Mouse (Mus musculus) heart, postnatal 36 days (tissue): ENCODE results near the gene Dph3. TPM values are rescaled to one million over a fixed set of nuclear protein-coding genes. Genes with fewer than 3 reads are reported as not detected.
"Not testable (repeated sequence)": the region's sequence is repeated elsewhere in the genome, so short reads cannot be mapped to it uniquely, and the experiment has no call there.

ENCODE experiments used
- DNase-seq, 2 experiments: peaks; one replicate each; pipeline ENCODE4 v3.0.0; 2021 to 2022
- intact Hi-C: fragments of 180-260 bp; cut with DNase I; formaldehyde crosslinking; loops from one replicate; pipeline ENCODE4 v1.15.1; 2025
- total RNA-seq, 2 experiments: library from RNA; stranded (reverse); gene quantifications; 2 replicates each; pipeline ENCODE4 v1.2.3; 2021

Gene Dph3
- total RNA-seq, 2 experiments from 2014 or later = 83.9 to 94.1 TPM

DNA sequence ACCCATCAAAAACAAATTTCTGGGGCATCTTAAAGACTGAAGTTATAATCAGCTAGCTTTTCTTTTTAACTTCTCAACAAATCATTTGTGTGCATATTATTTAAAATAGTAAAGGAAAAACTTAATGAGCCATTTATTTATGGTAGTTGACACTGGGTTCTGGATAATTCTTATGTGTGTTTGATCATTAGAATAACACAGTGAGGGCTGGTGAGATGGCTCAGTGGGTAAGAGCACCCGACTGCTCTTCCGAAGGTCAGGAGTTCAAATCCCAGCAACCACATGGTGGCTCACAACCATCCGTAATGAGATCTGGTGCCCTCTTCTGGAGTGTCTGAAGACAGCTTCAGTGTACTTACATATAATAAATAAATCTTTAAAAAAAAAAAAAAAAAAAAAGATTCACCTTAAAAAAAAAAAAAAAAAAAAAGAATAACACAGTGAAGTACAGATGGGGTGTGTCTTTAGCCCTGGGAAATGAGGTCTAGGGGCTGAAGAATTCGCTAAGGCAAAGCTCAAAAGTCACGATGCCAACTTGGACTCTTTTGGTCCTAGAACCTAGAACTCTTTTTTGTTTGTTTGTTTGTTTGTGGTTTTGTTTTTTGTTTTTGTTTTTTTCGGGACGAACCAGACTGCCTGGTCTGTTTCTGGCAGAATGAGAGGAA, 2.2 kb upstream of the Dph3 start:
- intact Hi-C loops = loop anchor here (10.0 kb wide), 2 partner anchors 833 to 873 kb away; partner anchors contain the start of genes Bap1, Nisch, Phf7 and Sema3g
- not testable (repeated sequence) for DNase-seq

- DNase-seq = no peak
- intact Hi-C loops = loop anchor here (10.0 kb wide), 2 partner anchors 831 to 871 kb away; partner anchors contain the start of genes Bap1, Nisch, Phf7 and Sema3g
Measured at GRCm38 (mm10) chr14:32086226-32086625, 697 bp upstream of the Dph3 start.

GRCm38 (mm10) chr14:32084761-32085485, 606 bp downstream of the Dph3 start, which contains the start of gene Oxnad1:
Oxnad1 (plus strand) TSS chr14:32085374.
- intact Hi-C loops = loop anchor here (2.0 to 10.0 kb wide), 4 partner anchors 74 to 870 kb away; partner anchors contain the start of genes Bap1, Btd, Gm49387 and Hacl1
- DNase-seq = no peak

- intact Hi-C loops = loop anchor here (5.0 to 10.0 kb wide), 3 partner anchors 441 to 869 kb away; partner anchors contain the start of genes Bap1, Btd, Gm49387 and Hacl1
Measured at GRCm38 (mm10) chr14:32083466-32083865, 2.1 kb downstream of the Dph3 start.

DNA sequence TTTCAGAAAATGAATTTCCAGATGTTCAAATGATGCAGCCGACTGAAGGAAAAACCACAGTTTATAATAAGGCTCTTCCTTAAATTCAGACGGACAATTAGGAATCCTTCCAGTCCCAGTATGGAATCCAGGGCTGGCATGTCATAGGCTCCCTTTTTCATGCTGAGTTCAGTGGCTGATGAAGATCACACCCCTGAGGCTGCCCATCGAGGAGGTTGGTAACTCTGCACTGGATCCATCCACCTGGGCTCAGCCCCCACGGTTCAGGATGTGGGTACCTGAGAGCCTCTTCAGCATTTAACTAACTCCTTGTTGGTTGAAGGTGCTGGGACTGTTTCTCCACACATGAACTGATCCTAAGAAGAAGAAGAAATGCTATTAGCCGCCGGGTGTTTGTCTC, 2.6 kb downstream of the Dph3 start:
- DNase-seq = no peak
- intact Hi-C loops = loop anchor here (5.0 to 10.0 kb wide), 3 partner anchors 441 to 868 kb away; partner anchors contain the start of genes Bap1, Btd, Gm49387 and Hacl1

More at GRCm38 (mm10) chr14:32083466-32083865, 2.1 kb downstream of the Dph3 start:
- DNase-seq = no peak

DNA sequence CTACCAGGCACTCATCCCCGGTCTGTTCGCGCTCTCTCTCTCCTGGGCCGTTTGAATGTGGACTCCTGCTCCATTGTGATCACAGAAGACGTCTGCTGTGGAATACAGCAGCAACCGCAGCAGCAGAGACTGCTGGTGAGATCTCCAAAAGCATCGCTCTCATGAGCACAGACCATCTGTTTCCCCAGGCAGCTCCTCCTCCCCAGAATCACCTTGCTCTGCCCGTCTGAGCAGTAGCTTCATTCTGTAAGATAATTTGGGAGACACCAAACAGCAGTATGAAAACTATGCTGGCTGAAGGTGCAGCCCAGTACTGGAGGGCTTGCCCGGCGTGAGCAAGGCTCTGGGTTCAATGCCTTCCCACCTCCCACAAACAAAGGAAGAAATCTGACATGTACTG, 4.5 kb downstream of the Dph3 start:
- no peak for DNase-seq
- intact Hi-C loops = loop anchor here (5.0 to 10.0 kb wide), 3 partner anchors 439 to 866 kb away; partner anchors contain the start of genes Bap1, Btd, Gm49387 and Hacl1

DNA sequence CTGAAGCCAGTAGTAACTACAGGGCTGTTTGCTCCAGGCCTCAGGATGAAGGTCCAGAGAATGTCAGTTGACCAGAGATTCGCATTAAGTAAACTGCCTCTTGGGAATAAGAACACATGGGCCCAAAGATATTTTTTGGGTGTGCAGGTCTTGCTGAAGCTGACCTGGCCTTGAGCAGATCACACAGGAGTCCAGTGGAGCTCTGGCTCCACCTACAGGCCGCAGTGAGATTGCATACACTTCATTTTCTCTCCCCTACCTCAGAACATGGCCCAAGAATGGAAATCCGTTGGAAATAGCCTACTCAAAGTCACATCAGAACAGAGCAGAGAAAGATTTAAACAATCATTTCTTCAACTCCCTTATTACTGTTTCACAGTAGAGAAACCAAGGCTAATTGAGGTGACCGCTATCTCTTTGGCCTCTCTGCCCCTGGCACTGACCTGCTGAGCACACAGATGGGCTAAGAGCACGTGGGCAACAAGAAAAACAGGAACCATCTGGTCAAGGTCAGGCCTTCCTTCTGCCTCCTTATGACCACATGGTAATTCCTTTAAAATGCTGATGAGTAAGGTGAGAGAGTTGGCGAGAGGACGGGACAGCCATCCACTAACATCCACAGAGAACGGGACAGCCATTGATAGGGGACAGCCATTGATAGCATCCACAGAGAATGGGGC, 8.5 kb downstream of the Dph3 start:
- DNase-seq = peak; percentile 76 to 84
- intact Hi-C loops = loop anchor here (1.0 to 2.0 kb wide), 3 partner anchors 44 to 282 kb away; no protein-coding TSS in a partner anchor

DNA sequence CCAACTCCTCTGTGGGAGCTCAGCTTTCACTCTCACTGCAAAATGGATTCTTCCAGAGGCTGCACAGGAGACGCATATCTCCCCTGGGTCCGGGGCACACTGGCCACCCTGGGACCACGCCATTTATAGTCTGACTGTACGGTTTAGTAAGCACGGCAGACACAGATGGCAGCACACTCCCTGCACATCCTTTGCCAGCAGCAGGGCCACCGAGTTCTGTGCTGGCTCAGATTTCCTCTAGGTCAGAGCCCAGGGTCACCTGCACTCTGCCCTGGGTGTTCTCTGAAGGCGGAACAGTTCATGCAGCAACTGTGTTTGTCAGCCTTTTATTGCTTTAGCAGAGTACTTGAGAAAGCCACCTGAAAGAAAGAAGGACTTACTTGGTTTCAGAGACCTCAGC, 11.6 kb downstream of the Dph3 start:
- DNase-seq = no peak
- intact Hi-C loops = loop anchor here (2.0 kb wide), 1 partner anchor 417 kb away; no protein-coding TSS in a partner anchor

- intact Hi-C loops = no loop called here
- peak; percentile 56 to 70 for DNase-seq
Measured at GRCm38 (mm10) chr14:32073211-32073685, 12.3 kb downstream of the Dph3 start.

DNA sequence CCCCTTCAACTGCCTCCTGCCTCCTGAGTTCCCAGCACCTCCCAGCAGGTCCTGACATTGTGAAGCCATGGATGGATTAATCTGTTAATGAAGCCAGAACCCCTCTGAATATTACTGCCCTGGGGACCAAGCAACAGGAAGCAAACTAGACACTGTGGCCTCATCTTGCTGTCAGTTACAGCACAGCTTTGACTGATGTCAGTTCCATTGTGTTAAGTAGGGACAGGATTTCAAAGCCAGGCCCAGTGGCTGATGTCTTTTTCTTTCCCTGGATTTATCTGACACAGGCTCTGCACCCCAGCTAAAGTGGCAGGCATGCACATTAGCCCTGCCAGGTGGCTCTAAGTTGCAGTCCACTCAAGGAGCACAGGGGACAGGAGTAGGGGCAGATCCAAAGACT, 12.7 kb downstream of the Dph3 start:
- intact Hi-C loops = no loop called here
- no peak for DNase-seq

GRCm38 (mm10) chr14:32061398-32061797, 24.1 kb downstream of the Dph3 start:
- DNase-seq = no peak
- intact Hi-C loops = no loop called here

GRCm38 (mm10) chr14:32057664-32058063, 27.9 kb downstream of the Dph3 start:
- no peak for DNase-seq
- intact Hi-C loops = no loop called here

GRCm38 (mm10) chr14:32056675-32057074, 28.9 kb downstream of the Dph3 start:
- intact Hi-C loops = no loop called here
- DNase-seq = peak in 1 of 2 experiments; percentile 68

DNA sequence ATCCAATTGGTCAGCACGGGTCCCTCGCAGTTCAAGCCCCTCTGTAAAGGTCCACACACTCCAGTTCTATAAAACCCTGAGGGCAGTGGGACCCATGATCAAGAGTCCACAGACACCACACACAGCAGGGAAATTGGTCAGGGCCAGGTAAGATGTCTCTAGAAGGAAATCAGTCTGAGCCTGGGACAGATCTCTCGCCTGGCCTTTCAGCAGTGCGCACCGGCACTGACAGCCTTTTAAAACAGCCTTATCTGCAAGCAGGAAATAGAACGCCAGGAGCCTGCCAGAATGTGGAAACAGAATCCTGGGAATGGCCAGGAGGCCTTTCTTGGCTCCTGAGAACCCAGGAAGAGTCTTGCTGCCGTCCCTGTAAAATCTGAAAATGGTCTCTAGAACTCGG, 29.7 kb downstream of the Dph3 start:
- DNase-seq = no peak
- intact Hi-C loops = no loop called here

GRCm38 (mm10) chr14:32054788-32055187, 30.7 kb downstream of the Dph3 start:
- intact Hi-C loops = no loop called here
- DNase-seq = no peak

- no peak for DNase-seq
- intact Hi-C loops = no loop called here
Measured at GRCm38 (mm10) chr14:32053895-32054294, 31.6 kb downstream of the Dph3 start.

- no peak for DNase-seq
- intact Hi-C loops = no loop called here
Measured at GRCm38 (mm10) chr14:32050171-32050570, 35.4 kb downstream of the Dph3 start.

DNA sequence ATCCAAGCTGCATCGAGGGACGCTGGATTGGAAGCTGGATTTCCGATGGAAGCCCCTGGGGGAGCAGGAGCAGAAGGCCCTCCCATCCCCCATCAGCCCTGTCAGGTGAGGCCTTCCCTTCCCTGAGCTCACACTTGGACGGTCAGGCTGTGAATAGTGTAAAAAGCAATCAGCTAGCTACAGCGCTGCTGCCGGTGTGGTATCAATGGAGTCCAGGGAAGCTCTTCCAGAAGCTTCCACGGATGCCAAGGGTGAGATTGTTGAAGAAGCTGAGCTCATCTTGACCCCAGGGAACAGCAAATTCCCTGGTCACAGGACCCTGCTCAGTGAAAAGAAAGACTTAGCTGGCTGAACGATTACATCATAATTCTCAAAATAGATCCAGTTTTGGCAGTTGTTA, 39.2 kb downstream of the Dph3 start:
- DNase-seq = no peak
- intact Hi-C loops = no loop called here

GRCm38 (mm10) chr14:32042108-32042507, 43.4 kb downstream of the Dph3 start:
- DNase-seq = no peak

DNA sequence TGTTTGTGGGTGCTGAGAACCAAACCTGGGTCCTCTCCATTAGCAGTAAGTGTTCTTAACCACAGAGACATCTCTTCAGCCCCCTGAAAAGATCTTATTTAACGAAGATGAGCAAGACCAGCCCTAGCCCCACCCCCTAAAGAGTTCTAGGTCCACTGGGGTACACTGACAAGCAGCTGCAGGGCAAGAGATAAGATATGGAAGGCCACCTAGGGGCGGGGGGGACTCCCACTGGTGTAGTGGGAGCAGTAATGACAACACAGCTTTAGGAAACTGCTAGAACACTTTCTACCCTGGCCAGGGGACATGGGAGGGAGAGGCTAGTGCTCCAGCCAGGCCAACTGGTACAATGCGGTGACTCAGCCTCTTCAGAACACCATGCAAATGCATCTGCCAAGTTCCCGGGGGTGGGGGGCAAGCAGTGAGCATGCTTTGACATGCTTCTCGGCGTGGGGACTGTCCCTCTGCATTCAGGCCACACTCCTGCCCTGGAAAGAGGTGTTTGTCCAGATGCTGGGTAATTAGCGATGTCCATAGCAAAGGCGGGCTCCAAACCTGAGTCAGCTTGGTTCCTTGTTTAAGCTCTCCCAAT, 47.8 kb downstream of the Dph3 start:
- DNase-seq = no peak
- intact Hi-C loops = no loop called here

More at GRCm38 (mm10) chr14:32042108-32042507, 43.4 kb downstream of the Dph3 start:
- intact Hi-C loops = no loop called here
